Mouse (Mus musculus): ENCODE data around the gene Ilk. TPM values are rescaled to one million over a fixed set of nuclear protein-coding genes. Genes with fewer than 3 reads are reported as not detected.
A peak's percentile ranks its signal among the peaks of the same experiment; 100 is the strongest.
"Not testable (repeated sequence)": the region's sequence is repeated elsewhere in the genome, so short reads cannot be mapped to it uniquely, and the experiment has no call there.

The Ilk gene
- 10 to 100 TPM; 76.6 to 81.7 TPM for total RNA-seq (2021)

GRCm38 (mm10) chr7:105736264-105736901 lies at the start of gene Ilk:
Gene Ilk (plus strand): TSS chr7:105736592.
- DNase-seq: peak; percentile 91 to 92

- DNase-seq: no peak
Measured at GRCm38 (mm10) chr7:105690875-105691274, 45.5 kb upstream of the Ilk start.

- DNase-seq: peak; percentile 27 to 40
Measured at GRCm38 (mm10) chr7:105703184-105703583, 33.2 kb upstream of the Ilk start.

- DNase-seq: no peak
Measured at GRCm38 (mm10) chr7:105703816-105704215, 32.6 kb upstream of the Ilk start.

- DNase-seq: no peak
Measured at GRCm38 (mm10) chr7:105708733-105709132, 27.7 kb upstream of the Ilk start.

GRCm38 (mm10) chr7:105715366-105715765 lies 21.0 kb upstream of the Ilk start:
- no peak for DNase-seq

- no peak for DNase-seq
Measured at GRCm38 (mm10) chr7:105721916-105722315, 14.5 kb upstream of the Ilk start.

GRCm38 (mm10) chr7:105726144-105726979 lies 10.0 kb upstream of the Ilk start:
- peak; percentile 35 to 42 for DNase-seq

GRCm38 (mm10) chr7:105726980-105727325 lies 9.4 kb upstream of the Ilk start:
- no peak for DNase-seq

- peak; percentile 31 to 37 for DNase-seq
Measured at GRCm38 (mm10) chr7:105728701-105729428, 7.5 kb upstream of the Ilk start.

- no peak for DNase-seq
Measured at GRCm38 (mm10) chr7:105733836-105734235, 2.6 kb upstream of the Ilk start.

GRCm38 (mm10) chr7:105734826-105735225 lies 1.6 kb upstream of the Ilk start:
- DNase-seq: no peak

GRCm38 (mm10) chr7:105735464-105735863 lies 928 bp upstream of the Ilk start:
- not testable (repeated sequence) for DNase-seq

GRCm38 (mm10) chr7:105736911-105737521 lies 624 bp downstream of the Ilk start, which contains the start of gene Rrp8:
Gene Rrp8 (minus strand): TSS chr7:105737385.
- DNase-seq: peak; percentile 28 to 46

- DNase-seq: no peak
Measured at GRCm38 (mm10) chr7:105737648-105738047, 1.3 kb downstream of the Ilk start.

GRCm38 (mm10) chr7:105738286-105738685 lies 1.9 kb downstream of the Ilk start:
- no peak for DNase-seq

GRCm38 (mm10) chr7:105738948-105739347 lies 2.6 kb downstream of the Ilk start:
- DNase-seq: no peak

GRCm38 (mm10) chr7:105740089-105740795 lies 3.9 kb downstream of the Ilk start:
- no peak for DNase-seq

GRCm38 (mm10) chr7:105740851-105741250 lies 4.5 kb downstream of the Ilk start:
- no peak for DNase-seq

- no peak for DNase-seq
Measured at GRCm38 (mm10) chr7:105741978-105742377, 5.6 kb downstream of the Ilk start.

GRCm38 (mm10) chr7:105742539-105743215 lies 6.3 kb downstream of the Ilk start:
- not testable (repeated sequence) for DNase-seq

All from layer of hippocampus, postnatal 36 days (tissue).